ENCODE assay signal across 8 mouse cellular contexts in the genomic region with DNA sequence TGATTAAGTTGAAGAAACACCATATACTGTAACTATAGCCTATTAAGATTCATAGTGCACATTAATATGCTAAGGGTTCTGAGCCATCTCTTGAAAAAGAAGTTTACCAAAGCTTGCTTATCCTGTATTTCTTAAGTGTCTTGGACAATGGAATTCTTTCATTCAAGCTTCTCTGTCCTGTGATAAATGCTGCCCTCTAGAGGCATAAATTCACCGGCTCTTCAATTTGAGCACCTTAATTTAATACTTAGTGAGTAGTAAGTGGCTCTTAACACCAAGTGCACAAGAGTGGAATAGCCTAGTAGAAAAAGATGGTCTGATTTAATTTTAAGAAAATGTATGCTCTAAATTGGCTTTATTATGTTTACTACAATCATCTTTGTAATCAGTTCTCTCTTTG. TPM values are rescaled to one million over a fixed set of nuclear protein-coding genes. Genes with fewer than 3 reads are reported as not detected.
A peak's percentile ranks its signal among the peaks of the same experiment; 100 is the strongest.
DNase-seq lines count a peak whose midpoint lies in the region; ATAC-seq and TF ChIP-seq lines count a peak whose summit lies in the region.

No protein-coding gene starts in this region.

- POLR2A ChIA-PET in Patski (lab: Charles Lee), result interaction anchor here (1.0 kb wide), 1 partner anchor 148 kb away, joined by 3 read pairs; no protein-coding TSS in a partner anchor

- peaks cover 5% of the 10 kb centered on the region for H3K4me1 ChIP-seq in heart, embryonic 11.5 days (ENCODE audit: control insufficient read depth, insufficient read depth, low read length)
- no peaks in the 10 kb centered on the region for H3K4me1 ChIP-seq in kidney, postnatal 0 days (replicated peaks; ENCODE audit: insufficient read depth, low read length)
- no peaks in the 10 kb centered on the region for H3K4me1 ChIP-seq in lung, postnatal 0 days (ENCODE audit: insufficient read depth, low read depth, low read length)

- ATAC-seq in heart, embryonic 11.5 days (replicated peaks; ENCODE audit: insufficient number of reproducible peaks, low FRiP score, low TSS enrichment), result no peak
- peak; percentile 60 for ATAC-seq in Patski
- no peak for ATAC-seq in kidney, postnatal 0 days (replicated peaks; ENCODE audit: low FRiP score, low read depth)
- ATAC-seq in lung, postnatal 0 days, result peak; percentile 67

- peak; percentile 48; the same call in 1 of the 2 replicates for TF ChIP-seq EP300 in lung, postnatal 0 days (IDR thresholded peaks at IDR 0.05)

- DNase-seq in heart, adult 11 months, result peak; percentile 51
- DNase-seq in 3134 (ENCODE audit: extremely low read depth, insufficient read length, low spot score) (peak; percentile 27), Patski (ENCODE audit: low read depth, low spot score) (peak; percentile 63)
- DNase-seq in embryo, embryonic 10 days (ENCODE audit: low spot score), result peak; percentile 50
- peak; percentile 89 for DNase-seq in kidney, postnatal 0 days (ENCODE audit: low spot score)
- peak; percentile 89 for DNase-seq in lung, postnatal 0 days (ENCODE audit: low spot score)
- peak; percentile 54 for DNase-seq in thymus, postnatal 4 days

- H3K27me3 ChIP-seq in heart, embryonic 11.5 days (ENCODE audit: control insufficient read depth, insufficient read depth, low read length), result no peaks in the 10 kb centered on the region
- H3K27me3 ChIP-seq in Patski, result no peaks in the 10 kb centered on the region
- no peaks in the 10 kb centered on the region for H3K27me3 ChIP-seq in kidney, postnatal 0 days (ENCODE audit: insufficient read depth, low read length)
- no peaks in the 10 kb centered on the region for H3K27me3 ChIP-seq in lung, postnatal 0 days (replicated peaks; ENCODE audit: insufficient read depth, low read length)

- no peaks in the 10 kb centered on the region for H3K9me3 ChIP-seq in heart, embryonic 11.5 days (replicated peaks; ENCODE audit: control insufficient read depth, low read length)
- no peaks in the 10 kb centered on the region for H3K9me3 ChIP-seq in kidney, postnatal 0 days (replicated peaks; ENCODE audit: low read length)
- no peaks in the 10 kb centered on the region for H3K9me3 ChIP-seq in lung, postnatal 0 days (ENCODE audit: low read length)

- H3K27ac ChIP-seq in heart, embryonic 11.5 days (ENCODE audit: low read depth, low read length), result no peak overlapping the region
- H3K27ac ChIP-seq in kidney, postnatal 0 days, result no peak overlapping the region
- H3K27ac ChIP-seq in lung, postnatal 0 days (ENCODE audit: low read length), result no peak overlapping the region

- in situ Hi-C loops in Patski (cut with MboI; ENCODE audit: low pct_unique_long_range_greater_than_20kb), result loop anchor here (10.0 to 25.0 kb wide), 2 partner anchors 229 to 681 kb away; a partner anchor contains a TSS

- H3K4me3 ChIP-seq in heart, embryonic 11.5 days (ENCODE audit: low read depth, low read length), result no peak overlapping the region
- no peak overlapping the region for H3K4me3 ChIP-seq in kidney, postnatal 0 days (replicated peaks; ENCODE audit: low read depth, low read length)
- H3K4me3 ChIP-seq in lung, postnatal 0 days (ENCODE audit: low read depth, low read length), result no peak overlapping the region

- 32% methylated on average over 1 of the region's 1 CpGs for WGBS in heart, embryonic 11.5 days (ENCODE audit: insufficient replicate concordance)
- WGBS in kidney, postnatal 0 days, result 18% methylated on average over 1 of the region's 1 CpGs
- WGBS in lung, postnatal 0 days, result 23% methylated on average over 1 of the region's 1 CpGs

- CTCF ChIA-PET in Patski (lab: Charles Lee), result interaction anchor here (0.8 to 5.8 kb wide), 30 partner anchors 8 to 505 kb away, joined by 3 to 44 read pairs (median 6); no protein-coding TSS in a partner anchor

- H3K4me2 ChIP-seq in heart, embryonic 11.5 days, result no peak overlapping the region
- H3K4me2 ChIP-seq in kidney, postnatal 0 days (ENCODE audit: low read length), result no peak overlapping the region
- H3K4me2 ChIP-seq in lung, postnatal 0 days (replicated peaks; ENCODE audit: low read depth, low read length), result no peak overlapping the region

- no peak overlapping the region for H3K9ac ChIP-seq in heart, embryonic 11.5 days (ENCODE audit: low read depth, low read length)
- no peak overlapping the region for H3K9ac ChIP-seq in kidney, postnatal 0 days (ENCODE audit: low read depth, low read length)
- no peak overlapping the region for H3K9ac ChIP-seq in lung, postnatal 0 days (replicated peaks; ENCODE audit: low read depth)

- H3K36me3 ChIP-seq in heart, embryonic 11.5 days (ENCODE audit: control insufficient read depth, insufficient read depth, low read length), result no peaks in the 10 kb centered on the region
- H3K36me3 ChIP-seq in kidney, postnatal 0 days (ENCODE audit: insufficient read depth, low read length), result no peaks in the 10 kb centered on the region
- no peaks in the 10 kb centered on the region for H3K36me3 ChIP-seq in lung, postnatal 0 days (ENCODE audit: insufficient read depth, low read length)

- peak; percentile 70 for TF ChIP-seq CTCF in Patski (IDR thresholded peaks at IDR 0.05)
- peak; percentile 88 for TF ChIP-seq CTCF in kidney, postnatal 0 days (IDR thresholded peaks at IDR 0.05; ENCODE audit: low read depth)
- peak; percentile 79 for TF ChIP-seq CTCF in lung, postnatal 0 days (IDR thresholded peaks at IDR 0.05)

RNA-seq across cellular contexts. Expression of a gene that starts 28.5 kb away (rescaled TPM):
- 7.5 and 8.4 TPM in 2 replicates for polyA plus RNA-seq in heart, embryonic 11.5 days (2014; fragmentation: Nextera tagmentation; extraction: Ambion mirVana)
- polyA plus RNA-seq in Patski (2021), result 23.5 TPM
- 7.6 and 7.7 TPM in 2 replicates for polyA plus RNA-seq in kidney, postnatal 0 days (2015; fragmentation: Nextera tagmentation; extraction: Ambion mirVana)
- 8.2 and 8.6 TPM in 2 replicates for polyA plus RNA-seq in lung, postnatal 0 days (2015; fragmentation: Nextera tagmentation; extraction: Ambion mirVana)

Comparison
In these comparisons a context has a peak if more than half of its experiments do, and no peak if none do; other contexts are left out.
1. DNase-seq: peak in every context shown above with its lines; median percentile 89 in kidney, postnatal 0 days; 89 in lung, postnatal 0 days; 63 in Patski; 54 in thymus, postnatal 4 days; 51 in heart, adult 11 months; 50 in embryo, embryonic 10 days; 27 in 3134.
2. ATAC-seq: peak in Patski (single experiment) and lung, postnatal 0 days (single experiment); none in heart, embryonic 11.5 days (single experiment) and kidney, postnatal 0 days (single experiment).
3. Peak in every context shown above with its lines, with median percentiles within 50 percentile points of each other: CTCF ChIP-seq.